Mouse (Mus musculus): Measurements from ENCODE around the gene Vps13d.

Vps13d gene

GRCm38 (mm10) chr4:144930366-144930765, 264.4 kb downstream of the Vps13d start:
- TF ChIP-seq GATA4 (IDR thresholded peaks at IDR 0.05; ENCODE audit: insufficient replicate concordance, low read length), result no peak

- no peak for TF ChIP-seq GATA4 (IDR thresholded peaks at IDR 0.05; ENCODE audit: insufficient replicate concordance, low read length)
Measured at GRCm38 (mm10) chr4:144929811-144930221, 265.0 kb downstream of the Vps13d start.

- TF ChIP-seq GATA4 (IDR thresholded peaks at IDR 0.05; ENCODE audit: insufficient replicate concordance, low read length), result no peak
Measured at GRCm38 (mm10) chr4:144928693-144929436, 265.9 kb downstream of the Vps13d start.
